Mouse (Mus musculus): ENCODE results near the gene Trhde.

Trhde gene

DNA sequence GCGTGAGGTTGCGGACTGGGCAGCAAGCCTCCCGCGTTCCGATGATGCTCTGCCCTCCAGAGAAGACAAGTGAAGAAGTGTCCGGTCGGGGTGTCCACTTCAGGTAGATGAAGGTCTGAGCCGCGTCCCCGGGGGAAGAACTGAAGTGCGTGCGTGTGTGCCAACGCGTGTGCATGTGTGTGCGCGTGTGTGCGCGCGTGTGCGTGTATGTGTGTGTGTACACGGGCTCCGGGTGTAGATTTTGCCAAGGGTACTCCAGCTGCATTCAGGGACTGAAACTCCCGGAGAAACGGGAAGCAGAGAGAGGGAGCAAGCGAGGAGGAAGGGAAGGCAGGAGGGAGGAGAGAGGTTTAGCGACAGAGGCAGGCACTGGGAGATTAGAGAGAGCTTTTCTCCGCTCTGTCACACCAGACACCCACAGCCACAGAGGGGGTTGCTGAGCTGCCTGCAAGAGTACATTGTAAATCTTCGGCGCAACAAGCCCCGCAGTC is at the start of gene Trhde:
Trhde (minus strand) TSS at position 147 of the 491 bp plus-strand sequence.
- no peak for DNase-seq

DNA sequence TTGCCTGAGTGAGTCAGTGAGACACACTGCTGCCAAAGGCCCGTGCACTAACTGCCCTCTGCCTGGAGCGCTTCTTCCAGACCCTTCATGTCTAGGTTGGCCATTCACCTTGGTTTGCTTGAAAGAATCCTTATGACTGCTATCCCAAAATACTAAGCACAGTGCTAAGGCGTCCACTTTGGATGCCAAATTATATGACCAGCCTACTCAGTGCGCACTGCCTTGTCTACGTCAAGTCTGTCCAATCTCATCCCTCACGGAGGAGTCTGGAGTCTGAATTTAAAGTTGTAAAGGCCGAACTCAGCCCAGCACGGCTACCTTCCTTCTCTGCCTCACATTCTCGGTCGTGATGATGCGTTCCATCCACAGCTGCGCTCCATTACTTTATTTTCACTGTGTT is 39.9 kb upstream of the Trhde start:
- DNase-seq: no peak

DNA sequence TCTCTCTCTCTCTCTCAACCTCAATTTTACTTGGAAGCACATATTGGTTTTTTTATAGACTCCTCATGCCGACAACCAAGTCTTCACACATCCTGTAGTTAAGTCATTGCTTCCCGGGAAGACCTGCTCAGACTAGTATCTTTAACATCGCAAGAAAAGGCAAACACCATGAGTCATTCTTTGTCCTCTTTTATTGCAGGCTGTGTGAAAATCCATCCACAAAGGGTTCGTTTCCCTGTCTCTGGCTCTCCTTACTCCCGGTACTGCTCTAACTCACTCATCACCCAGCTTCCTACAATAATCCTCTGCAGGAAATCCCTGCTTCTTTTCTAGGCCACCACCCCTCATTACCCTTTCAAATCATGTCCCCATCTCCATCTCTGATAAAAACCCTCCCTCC is 39.3 kb upstream of the Trhde start:
- no peak for DNase-seq

DNA sequence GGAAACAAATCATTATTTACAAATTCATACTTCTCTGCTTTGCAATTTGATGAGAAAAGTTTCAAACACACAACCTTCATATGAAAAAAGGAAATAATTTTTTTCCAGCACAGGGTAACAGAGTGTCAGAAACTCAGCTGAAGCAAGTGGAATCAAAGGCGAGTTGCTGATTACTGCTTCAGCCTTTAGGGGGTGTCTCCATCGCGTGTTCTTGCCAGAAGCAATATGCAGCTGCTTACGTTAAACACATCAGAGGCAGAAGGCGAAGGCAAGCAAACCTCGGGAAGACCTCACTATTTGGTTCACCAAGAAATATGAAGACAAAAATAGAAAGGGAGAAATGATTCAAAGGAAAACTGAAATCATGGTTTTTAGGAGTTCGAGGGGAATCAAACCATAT is 29.2 kb upstream of the Trhde start:
- no peak for DNase-seq

DNA sequence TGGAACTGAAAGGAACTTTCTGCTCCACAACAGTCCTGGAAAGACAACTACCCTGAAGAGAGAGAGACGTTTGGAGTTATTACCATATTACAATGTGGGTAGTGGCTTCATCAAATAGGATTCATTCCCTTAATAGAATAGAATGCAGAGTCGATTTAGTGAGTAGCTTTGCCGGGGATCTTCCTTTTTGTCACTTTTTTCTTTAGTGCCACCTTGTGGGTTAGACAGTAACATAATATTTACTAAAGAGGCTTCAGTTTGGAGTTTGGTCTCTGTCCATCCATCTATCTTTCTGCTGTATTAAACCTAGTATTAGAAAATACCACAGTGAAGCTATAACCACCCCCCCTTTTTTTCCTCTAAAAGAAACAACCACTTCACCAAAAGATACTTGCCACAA is 6.7 kb upstream of the Trhde start:
- DNase-seq: no peak

DNA sequence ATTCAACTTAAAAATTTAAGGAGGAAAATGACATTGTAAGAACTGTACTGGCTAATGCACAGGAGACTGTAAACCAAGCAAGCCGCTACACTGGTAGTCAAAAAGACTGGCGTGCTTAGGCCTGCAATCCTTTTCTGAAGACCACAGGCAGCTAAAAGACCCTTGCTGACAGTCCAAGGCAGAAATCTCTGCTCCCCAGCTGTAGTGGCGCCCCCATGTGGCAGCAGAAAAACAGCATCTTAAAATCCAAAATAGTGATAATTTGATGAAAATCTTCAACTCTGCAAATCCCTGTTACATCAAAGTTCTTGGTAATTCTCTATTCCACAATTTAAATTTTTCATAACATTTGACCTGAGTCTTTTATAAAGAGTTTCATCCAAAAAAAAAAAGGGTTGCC is 3.8 kb upstream of the Trhde start:
- no peak for DNase-seq

DNA sequence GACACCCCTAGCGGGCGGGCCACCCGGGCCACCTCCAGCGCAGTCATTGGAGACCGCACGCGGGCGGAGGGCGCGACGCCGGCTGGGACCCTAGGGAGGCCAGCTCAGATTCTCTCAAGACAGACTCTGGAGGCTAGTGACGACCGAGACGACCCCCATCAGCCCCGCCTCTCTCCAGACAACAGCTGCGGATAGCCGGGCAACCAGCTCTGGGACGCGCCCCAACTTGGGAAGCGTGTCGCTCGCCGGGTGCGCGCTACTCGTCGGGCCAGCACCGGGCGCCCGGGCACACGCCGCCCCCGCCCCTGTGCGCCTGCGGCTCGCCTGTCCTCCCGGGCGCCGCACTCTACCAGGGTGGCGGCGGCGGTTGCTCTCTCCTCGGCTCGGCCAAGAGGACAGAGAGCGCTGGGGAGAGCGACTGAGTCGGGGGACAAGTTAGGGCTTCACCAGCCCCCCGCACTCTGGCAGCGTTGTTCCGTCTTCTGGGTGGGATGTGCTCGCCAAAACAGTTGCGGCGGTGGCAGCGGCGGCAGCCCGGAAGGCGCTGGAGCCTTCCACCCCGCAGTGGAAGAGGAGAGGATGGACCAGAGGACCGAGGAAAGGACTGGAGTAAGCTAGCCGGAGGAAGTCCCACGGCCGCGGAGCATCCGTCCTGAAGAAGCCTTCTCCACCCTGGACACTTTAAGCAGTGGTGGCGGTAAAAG is 498 bp downstream of the Trhde start:
- DNase-seq: no peak

DNA sequence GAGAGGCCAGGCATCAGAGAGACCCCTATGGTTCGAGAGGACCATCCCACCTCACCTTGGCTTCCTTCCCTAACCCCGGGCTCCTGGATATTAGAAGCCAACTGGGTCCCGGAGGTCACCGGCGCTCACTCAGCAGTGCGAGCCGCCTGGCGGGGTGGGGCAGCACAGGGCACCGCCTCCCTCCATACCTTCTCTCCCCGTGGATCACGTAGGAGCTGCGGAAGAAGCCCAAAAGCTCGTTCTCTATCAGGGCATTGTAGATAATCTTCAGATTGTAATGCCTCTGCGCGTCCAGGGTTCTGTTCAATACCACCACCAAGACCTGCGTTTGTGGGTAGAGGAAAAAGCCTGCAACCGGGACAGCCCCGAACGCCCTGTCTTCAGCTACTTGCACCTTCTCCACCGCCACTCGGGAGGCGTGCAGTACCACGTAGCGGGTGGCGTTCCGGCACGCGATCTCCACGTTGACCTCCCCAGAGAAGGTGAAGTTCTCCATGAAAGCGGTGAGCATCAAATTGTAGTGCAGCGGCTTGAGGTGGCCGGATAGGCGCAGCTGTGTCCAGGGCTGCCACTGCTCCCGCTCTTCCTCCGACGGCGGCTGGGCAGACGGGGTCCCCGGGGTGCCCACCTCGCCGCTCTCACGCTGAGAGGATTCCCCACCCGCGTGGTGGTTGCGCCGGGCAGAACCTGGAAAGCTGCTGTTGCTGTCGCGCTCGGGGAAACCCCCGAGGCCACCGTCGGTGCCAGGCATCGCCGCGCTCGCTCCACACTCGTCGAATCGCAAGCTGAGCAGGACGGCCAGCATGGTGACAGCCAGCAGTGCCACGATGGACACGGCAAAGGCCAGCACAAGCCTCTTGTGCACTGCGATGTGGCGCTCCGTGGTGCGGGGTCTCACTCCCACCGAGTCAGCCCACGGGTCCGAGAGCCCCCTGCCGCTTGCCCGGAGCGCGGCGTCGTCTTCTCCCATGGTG is 1.5 kb downstream of the Trhde start:
- no peak for DNase-seq

DNA sequence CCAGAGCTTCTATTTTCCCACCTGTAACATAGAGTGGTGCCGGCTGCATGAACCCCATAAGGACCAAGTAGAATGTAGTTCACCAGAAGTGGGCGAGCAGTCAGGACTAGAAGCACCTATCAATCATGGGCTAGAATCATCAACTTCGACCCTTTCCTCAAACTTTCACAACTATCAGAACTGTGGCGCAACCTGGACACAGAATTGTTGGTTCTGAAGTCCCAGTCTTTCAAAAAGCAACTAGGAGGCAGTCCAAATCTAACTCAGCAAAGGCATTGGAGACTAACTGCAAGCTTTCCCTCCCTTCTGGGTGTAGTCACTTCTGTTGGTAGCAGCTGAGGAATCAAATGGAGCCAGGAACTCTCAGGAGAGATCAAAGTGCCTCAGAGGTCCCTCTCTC is 2.6 kb downstream of the Trhde start:
- no peak for DNase-seq

DNA sequence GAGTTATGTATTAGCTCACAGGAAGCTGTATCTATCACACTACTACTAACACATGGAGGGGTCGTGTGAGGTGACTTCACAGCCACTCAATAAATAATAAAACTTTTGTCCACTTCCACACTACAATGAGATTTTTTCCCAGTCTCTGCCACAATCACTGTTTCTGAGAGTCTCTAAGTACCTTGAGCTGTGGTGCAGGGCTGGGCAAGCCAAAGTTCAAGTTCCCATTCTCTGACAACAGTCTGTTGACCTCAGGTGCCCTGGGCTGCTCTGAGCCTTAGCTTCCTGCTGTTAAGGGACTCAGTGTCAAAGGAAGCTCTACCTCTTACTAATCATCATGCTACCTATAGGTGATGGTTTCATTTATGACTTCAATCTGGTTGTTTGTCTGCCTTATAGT is 3.3 kb downstream of the Trhde start:
- no peak for DNase-seq

DNA sequence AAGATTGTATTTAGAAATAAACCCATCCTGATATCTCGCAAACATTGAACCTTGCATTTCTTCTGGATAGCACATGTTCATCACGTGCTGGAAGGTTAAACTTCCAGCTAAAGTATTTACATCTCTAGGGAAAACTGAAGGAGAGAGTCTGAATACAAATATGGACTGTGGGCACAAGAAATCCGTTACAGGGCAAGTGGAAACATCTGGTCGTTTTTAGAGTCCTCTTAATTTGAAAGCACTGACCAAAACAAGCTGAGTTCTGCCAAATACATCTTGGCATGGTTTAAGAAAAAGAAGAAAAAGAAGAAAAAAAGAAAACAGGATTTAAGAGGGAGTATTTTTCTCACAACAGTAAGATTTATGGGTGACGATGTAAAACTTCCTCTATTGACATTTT is 3.9 kb downstream of the Trhde start:
- DNase-seq: no peak

DNA sequence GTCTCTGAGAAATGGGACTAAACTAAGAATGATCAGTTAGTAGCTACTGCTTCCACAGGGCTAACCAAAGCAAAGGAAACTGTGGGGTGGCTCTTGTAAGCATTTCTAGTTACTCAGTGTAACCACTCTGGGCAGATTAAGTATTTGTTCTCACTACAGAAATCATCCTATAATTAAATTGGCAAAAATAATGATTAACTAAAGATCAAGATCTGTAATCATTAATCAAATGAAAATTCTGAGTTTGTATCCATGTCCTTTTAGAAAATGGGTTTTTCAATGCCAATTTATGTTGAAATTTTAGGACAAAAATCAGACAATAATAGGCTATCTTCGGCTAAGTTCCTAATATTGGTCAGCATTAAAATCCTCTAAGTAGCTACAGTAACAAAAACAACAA is 4.4 kb downstream of the Trhde start:
- DNase-seq: no peak

DNA sequence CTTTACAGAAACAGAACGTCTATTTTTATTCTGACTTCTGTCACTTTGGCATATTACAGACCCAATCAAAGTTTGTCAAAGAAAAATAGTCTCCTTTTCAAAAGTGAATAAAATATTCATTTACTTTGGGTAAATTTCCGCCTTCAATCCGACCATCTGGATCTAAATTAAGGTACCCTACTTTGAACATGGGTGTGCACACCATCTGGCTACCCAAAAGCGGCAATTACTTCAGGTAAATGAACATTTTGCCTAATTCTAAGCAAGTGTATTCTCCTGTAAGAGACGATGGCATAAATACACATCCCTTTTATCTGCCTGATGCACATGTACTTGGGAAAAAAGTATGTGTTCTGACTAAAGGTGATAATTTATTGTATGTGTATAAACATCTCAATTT is 5.2 kb downstream of the Trhde start:
- DNase-seq: no peak

DNA sequence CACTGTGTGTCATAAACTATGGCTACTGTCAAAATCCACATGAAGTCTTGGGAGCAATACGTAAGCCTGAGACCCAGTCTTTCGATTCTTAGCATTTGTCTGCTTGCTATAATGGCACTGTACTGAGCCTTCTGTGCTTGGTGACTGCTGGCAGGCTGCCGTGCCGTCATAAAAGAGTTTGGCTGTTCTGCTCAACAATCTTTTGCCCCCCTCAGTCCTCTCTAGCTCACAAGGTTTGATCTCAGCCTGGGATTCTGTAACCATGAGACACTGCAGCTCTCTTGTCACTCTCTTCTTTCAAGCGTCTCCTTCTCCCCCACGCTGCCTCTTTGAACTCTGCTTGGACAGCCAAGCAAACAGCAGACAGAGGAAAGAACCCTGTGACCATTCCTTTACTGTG is 7.9 kb downstream of the Trhde start:
- no peak for DNase-seq

DNA sequence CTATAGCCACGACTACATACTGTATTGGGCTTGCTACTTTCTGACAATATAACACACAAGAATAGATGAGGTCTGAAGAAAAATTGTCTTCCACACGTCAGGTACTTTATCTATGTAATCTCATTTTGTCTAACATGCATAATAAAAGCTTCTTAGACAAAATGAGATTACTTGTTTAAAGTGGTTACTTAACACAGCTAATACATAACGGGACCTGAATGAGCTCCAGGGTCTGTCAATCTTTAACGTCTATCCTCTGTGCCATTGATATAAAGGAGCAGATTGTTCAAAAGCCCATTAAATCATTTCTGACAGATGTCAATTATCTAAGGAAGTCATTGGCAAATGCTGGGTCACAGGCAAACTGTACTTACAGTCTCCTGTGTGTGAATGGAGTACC is 36.2 kb downstream of the Trhde start:
- DNase-seq: no peak

DNA sequence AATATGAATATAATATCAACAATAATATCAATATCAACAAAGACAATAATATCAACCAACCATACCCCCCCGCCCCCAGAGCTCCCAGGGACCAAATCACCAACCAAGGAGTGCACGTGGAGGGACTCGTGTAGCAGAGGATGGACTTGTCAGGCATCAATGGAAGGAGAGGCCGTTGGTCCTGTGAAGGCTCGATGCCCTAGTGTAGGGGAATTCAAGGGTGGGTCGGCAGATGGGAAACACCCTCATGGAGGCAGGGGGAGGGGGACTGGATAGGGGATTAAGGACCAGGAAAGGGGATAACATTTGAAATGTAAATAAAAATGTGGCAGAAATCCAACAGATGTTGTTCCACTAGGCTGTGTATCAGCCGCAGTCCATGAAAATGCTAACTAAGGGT is 40.0 kb downstream of the Trhde start:
- DNase-seq: no peak

DNA sequence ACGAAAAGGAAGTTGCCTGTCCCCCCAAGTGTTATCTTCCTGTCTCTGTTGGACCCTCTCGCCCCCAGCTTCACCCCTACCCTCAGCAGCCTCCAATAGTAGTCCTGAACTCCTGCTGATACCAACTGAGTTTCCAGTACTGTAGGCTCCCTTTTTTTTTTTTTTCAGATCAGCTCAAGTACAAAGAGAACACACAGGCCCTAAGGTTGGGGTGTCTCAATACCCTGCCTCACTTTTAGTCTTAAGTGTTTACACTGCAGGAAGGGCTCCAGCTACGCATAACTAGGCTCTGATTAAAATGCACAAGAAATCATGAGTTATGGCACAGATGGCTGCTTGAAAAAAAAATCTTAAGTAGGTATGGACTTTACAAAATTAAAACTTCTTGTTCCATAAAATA is 42.9 kb downstream of the Trhde start:
- no peak for DNase-seq

DNA sequence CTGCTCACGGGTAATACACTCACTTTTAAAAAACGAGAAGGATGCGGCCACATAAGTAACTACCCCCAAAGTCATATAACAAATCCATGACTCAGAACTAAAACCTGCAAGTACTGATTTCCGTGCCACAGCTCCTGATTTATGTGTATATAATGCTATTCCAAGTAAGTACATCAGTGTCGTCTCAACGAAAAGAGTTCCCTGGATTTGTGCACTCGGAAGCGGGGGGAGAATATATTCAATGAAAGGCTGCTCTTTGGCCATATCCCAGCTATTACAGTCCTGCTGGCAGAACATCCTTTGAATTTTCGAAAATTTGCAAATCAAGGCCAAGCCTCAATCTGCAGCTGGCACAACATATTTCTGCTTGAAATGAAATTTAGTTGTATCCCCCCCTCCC is 43.5 kb downstream of the Trhde start:
- DNase-seq: no peak

DNA sequence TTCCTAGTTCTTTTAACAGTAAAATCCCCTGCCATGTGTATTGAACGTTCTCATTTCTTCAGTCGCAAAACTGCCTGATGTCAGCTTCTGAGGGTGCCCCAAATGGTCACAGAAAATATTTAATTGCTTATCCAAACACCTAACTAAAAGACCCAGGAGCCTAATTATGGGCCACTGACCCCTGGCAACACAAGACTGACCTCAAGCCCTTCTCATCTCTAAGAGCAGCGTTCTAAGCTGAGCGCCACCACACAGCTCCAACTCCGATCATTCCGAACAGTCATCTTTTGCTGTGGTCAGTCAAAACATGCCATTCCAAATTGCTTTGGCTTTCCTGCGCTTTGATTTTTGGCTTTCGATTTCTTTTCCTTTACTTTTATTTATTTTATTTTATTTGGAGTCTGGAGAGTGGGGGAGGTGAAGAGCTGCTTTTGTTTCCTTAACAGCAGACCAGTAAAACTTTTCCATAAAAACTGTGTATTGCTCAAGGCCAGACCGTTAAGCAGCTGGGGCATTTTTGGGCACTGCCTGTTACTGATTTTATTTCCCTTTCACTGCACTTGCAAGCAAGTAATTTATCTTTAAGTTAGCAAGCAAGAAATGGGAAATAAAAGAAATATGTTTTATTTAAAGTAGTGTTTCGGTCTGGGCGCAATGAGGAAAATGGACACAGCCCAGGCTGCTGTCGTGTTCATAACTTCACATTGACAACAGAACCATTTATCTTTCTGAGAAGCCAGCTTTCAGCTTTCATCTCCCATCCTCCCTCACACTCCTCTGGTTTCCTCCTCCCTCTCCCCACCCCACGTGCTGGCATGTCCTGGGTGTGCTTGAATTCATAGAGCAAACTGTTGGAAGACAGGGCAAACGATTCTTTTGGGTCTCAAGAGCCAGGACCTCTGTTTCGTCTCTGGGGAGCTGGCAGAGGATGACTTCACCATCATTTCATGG is 59.1 kb downstream of the Trhde start:
- DNase-seq: no peak

DNA sequence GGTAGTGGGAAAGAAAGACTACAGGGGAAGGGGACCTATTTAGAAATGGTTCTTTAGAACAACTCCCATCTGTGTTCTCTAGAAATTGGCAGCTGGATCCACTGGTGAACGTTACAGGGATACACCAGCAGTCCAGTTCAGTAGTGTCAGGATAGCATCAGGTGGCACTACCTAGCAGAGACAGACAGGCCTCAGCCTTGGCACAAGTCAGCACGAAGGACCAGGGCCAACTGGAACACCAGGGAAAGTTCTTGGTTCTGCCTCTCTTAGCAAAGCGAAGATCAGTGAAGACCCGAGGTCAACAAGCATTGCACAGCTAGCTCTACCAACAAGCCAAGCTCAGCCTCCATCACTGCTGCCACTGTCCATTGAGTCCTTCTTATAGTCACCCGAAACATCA is 62.2 kb downstream of the Trhde start:
- DNase-seq: no peak

DNA sequence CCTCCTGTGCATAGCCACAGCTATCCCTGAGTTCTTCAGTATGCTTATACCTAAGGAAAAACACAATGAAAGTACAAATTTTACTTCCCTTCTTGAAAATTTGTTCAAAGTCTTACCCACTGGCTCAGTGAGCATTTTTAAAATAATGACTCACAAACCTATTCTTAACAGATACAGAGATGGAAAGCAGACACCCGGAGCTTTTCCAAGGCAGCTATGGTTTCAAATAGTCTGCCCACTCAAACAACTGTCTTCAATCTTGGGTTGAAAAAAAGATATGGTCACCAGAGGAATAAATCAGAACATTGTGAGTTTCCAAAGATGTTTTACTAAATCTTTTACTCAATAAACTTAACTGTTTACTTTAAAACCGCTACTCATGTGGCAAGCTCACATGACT is 64.5 kb downstream of the Trhde start:
- no peak for DNase-seq

DNA sequence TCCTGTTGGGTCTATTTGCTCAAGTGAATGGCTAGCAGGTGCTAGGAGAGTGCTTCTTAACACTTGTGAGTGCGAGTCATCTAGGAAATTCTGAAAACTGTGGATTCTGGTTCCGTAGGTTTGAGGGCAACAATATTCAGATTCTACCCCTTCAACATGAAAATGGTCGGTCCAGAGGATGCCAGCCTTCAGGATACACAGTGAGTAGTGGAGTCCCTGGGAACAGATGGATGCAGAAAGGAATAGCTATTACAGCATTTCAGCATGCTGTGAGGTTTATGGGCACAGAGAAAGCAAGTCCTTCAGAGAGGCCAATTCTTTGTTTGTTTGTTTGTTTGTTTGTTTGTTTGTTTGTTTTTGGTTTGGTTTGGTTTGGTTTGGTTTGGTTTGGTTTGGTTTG is 65.7 kb downstream of the Trhde start:
- no peak for DNase-seq

DNA sequence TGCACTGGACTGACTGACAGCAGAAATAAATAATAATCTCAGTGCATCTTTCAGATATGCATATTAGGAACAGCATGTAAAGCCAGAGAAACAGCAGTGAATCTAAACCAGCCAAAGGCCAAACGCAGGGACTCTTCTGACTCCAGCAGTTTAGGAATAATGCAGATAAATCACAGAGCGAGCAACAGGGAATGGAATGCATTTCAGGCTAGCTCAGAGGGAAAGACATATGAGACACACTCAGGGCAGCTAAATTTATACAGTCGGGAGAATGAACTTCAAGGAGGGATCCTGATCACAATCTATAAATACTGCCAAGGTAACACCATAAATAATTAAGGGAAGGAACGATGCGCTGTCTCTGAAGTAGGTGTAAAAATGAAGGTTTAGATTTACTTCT is 66.4 kb downstream of the Trhde start:
- no peak for DNase-seq

Data from thymus, postnatal 14 days (tissue).